Mouse (Mus musculus): ENCODE data around the gene Ncaph2. TPM values are rescaled to one million over a fixed set of nuclear protein-coding genes. Genes with fewer than 3 reads are reported as not detected.

Ncaph2 gene
- polyA plus RNA-seq, 1 experiment from 2014 or later, result 155 TPM

DNA sequence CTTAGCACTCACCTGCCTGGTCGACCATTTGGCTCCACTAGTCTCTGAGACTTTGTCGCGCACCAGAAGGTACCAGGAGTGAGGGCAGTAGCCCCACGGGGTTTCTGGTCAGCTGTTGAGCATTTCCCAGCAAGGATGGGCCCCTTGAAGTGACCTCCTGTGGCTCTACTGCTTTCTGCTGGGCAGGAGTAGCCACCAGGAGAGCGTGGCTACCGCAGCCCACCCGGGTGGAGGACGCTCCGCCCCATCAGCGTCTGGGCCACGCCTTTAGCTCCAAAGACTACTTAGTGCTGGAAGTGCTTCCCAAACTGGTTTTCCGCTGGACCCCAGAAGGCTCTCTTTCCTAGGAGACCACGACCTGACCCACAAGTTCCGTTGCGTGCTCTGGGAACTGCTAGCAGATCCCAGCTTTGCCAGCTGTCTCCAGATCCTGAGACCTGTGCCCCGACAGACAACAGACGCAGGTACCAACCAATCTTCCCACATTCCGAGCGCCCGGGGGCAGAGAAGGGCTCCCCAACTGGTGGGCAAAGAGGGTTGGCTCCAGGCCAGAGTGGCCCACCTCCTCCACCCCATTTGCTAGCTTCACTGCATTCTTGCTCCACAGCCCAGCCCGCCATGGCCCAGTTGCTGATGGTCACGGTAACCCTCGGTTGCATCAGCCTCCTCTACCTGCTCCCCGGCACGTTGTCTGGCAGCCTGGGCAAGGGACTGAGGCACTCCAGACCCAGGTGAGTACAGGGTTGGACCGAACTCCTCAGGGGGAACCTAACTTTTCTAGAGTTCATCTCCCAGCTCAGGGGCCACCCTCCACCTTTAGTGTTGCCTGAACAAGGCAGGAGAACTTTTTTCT is 32.6 kb upstream of the Ncaph2 start, which contains the start of gene Adm2:
TSS of gene Adm2 (plus strand) at position 51 of the 853 bp plus-strand sequence.
- Histone ChIP-seq H3K27ac (no peak within 1 kb of the TSS), H3K4me3 (replicated peaks) (peak within 1 kb of the TSS; percentile 32), H3K9ac (0 out of 2 replicates have a peak within 1 kb of the TSS, but pooled peaks have one; percentile 4), H3K9me3 (replicated peaks) (no peaks in the 10 kb centered on the region), H3K4me2 (peak within 1 kb of the TSS; percentile 59), H3K4me1 (peaks cover 8% of the 10 kb centered on the region), H3K36me3 (no peaks in the 10 kb centered on the region), H3K27me3 (peaks cover 17% of the 10 kb centered on the region; the same call in 1 of the 2 replicates)
- peak; percentile 53 for ATAC-seq (replicated peaks; ENCODE audit: low FRiP score)
- WGBS, result 4% methylated on average over 26 of the region's 26 CpGs

DNA sequence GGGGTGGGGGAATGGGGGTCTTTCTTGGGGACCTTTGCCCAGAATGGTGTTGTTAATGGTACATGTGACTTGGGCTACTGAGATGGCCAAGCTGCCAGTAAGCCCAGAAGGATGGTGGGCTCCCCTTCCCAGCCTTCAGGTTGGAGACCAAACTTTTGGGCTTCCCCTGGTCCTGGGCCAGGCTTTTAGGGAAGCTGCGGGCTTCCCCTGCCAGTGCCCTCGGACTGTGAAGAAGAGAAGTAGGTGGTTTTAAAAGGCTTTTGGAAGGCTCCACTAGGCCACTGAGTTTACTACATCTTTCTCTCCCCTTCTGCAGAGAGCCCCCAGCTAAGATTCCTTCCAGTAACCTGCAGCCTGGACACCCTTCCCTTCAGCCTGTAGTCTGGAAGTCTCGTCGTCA is 31.9 kb upstream of the Ncaph2 start:
- H3K4me3 ChIP-seq (replicated peaks), result no peak overlapping the region
- no peak overlapping the region for H3K27ac ChIP-seq
- no peak for ATAC-seq (replicated peaks; ENCODE audit: low FRiP score)
- no peak overlapping the region for H3K4me2 ChIP-seq
- H3K9me3 ChIP-seq (replicated peaks), result no peaks in the 10 kb centered on the region
- 78% methylated on average over 4 of the region's 4 CpGs for WGBS
- no peaks in the 10 kb centered on the region for H3K36me3 ChIP-seq
- H3K27me3 ChIP-seq, result peaks cover 17% of the 10 kb centered on the region; the same call in 1 of the 2 replicates
- H3K4me1 ChIP-seq, result peaks cover 8% of the 10 kb centered on the region
- no peak overlapping the region for H3K9ac ChIP-seq

GRCm38 (mm10) chr15:89326441-89326840 is 29.1 kb upstream of the Ncaph2 start:
- no peak overlapping the region for H3K9ac ChIP-seq
- H3K4me2 ChIP-seq, result no peak overlapping the region
- H3K4me1 ChIP-seq, result peaks cover 8% of the 10 kb centered on the region
- no peaks in the 10 kb centered on the region for H3K9me3 ChIP-seq (replicated peaks)
- no peak overlapping the region for H3K4me3 ChIP-seq (replicated peaks)
- no peak overlapping the region for H3K27ac ChIP-seq
- no peaks in the 10 kb centered on the region for H3K36me3 ChIP-seq
- WGBS, result 46% methylated on average over 5 of the region's 5 CpGs
- no peak for ATAC-seq (replicated peaks; ENCODE audit: low FRiP score)
- peaks cover 14% of the 10 kb centered on the region; the same call in 1 of the 2 replicates for H3K27me3 ChIP-seq

DNA sequence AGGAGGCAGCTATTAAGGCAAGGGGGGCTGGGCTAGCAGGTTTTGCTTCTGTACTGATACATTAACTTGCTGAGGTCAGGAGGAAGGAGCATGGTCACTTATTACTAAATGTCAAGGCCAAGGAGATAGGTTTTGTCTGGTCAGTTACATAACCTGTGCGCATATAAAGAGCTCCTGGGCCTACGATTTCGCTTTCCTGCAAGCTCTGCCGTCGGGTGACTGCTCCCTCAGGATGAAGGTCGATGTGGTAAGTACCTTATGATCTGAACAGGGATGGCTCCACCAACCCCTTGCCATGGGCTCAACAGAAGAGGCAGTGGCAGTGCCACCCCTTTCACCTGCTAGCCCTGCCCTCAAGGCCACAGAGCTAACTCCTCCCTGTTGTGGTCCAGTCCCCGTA is 21.2 kb upstream of the Ncaph2 start, which contains the start of gene Miox:
TSS of gene Miox (plus strand) at position 128 of the 400 bp plus-strand sequence.
- Histone ChIP-seq H3K9me3 (replicated peaks) (no peaks in the 10 kb centered on the region), H3K27ac (no peak within 1 kb of the TSS), H3K27me3 (no peaks in the 10 kb centered on the region), H3K9ac (no peak within 1 kb of the TSS), H3K4me2 (no peak within 1 kb of the TSS), H3K4me3 (replicated peaks) (no peak within 1 kb of the TSS), H3K36me3 (no peaks in the 10 kb centered on the region), H3K4me1 (no peaks in the 10 kb centered on the region)
- no peak for ATAC-seq (replicated peaks; ENCODE audit: low FRiP score)
- 81% methylated on average over 7 of the region's 7 CpGs for WGBS

- Histone ChIP-seq H3K27me3 (no peaks in the 10 kb centered on the region), H3K36me3 (no peaks in the 10 kb centered on the region), H3K9me3 (replicated peaks) (no peaks in the 10 kb centered on the region), H3K4me2 (no peak overlapping the region), H3K4me3 (replicated peaks) (no peak overlapping the region), H3K4me1 (no peaks in the 10 kb centered on the region), H3K27ac (no peak overlapping the region), H3K9ac (no peak overlapping the region)
- WGBS, result 79% methylated on average over 17 of the region's 17 CpGs
- no peak for ATAC-seq (replicated peaks; ENCODE audit: low FRiP score)
Measured at GRCm38 (mm10) chr15:89334774-89335537, 20.6 kb upstream of the Ncaph2 start.

- Histone ChIP-seq H3K9ac (no peak overlapping the region), H3K27ac (no peak overlapping the region), H3K36me3 (no peaks in the 10 kb centered on the region), H3K4me3 (replicated peaks) (no peak overlapping the region), H3K4me1 (no peaks in the 10 kb centered on the region), H3K27me3 (no peaks in the 10 kb centered on the region), H3K4me2 (no peak overlapping the region), H3K9me3 (replicated peaks) (no peaks in the 10 kb centered on the region)
- 85% methylated on average over 14 of the region's 14 CpGs for WGBS
- ATAC-seq (replicated peaks; ENCODE audit: low FRiP score), result no peak
Measured at GRCm38 (mm10) chr15:89336422-89336821, 19.1 kb upstream of the Ncaph2 start.

DNA sequence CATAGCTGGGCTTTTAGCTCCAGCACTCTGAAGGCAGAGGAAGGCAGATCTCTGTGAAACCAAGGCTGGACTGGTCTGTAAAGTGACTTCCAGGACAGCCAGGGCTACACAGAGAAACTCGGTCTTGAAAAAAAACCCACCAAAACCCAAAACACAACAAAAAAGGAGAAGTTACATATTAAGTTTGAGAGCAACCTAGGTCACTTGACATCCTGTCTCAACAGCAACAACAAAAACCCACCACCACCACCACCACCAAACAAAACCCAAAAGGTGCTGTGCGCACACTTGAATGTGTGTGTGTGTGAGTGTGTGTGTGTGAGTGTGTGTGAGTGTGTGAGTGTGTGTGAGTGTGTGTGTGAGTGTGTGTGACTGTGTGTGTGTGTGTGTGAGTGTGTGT is 15.8 kb upstream of the Ncaph2 start:
- H3K9me3 ChIP-seq (replicated peaks), result no peaks in the 10 kb centered on the region
- no peaks in the 10 kb centered on the region for H3K36me3 ChIP-seq
- no peak for ATAC-seq (replicated peaks; ENCODE audit: low FRiP score)

GRCm38 (mm10) chr15:89340136-89340535 is 15.4 kb upstream of the Ncaph2 start:
- ATAC-seq (replicated peaks; ENCODE audit: low FRiP score), result no peak
- Histone ChIP-seq H3K9me3 (replicated peaks) (no peaks in the 10 kb centered on the region), H3K27ac (no peak overlapping the region), H3K36me3 (no peaks in the 10 kb centered on the region), H3K4me2 (no peak overlapping the region), H3K9ac (no peak overlapping the region), H3K27me3 (no peaks in the 10 kb centered on the region), H3K4me1 (no peaks in the 10 kb centered on the region), H3K4me3 (replicated peaks) (no peak overlapping the region)
- 79% methylated on average over 3 of the region's 3 CpGs for WGBS

More for the DNA sequence above, 15.8 kb upstream of the Ncaph2 start:
- Histone ChIP-seq H3K4me2 (no peak overlapping the region), H3K4me3 (replicated peaks) (no peak overlapping the region), H3K9ac (no peak overlapping the region), H3K4me1 (no peaks in the 10 kb centered on the region), H3K27ac (no peak overlapping the region), H3K27me3 (no peaks in the 10 kb centered on the region)
- 86% methylated on average over 2 of the region's 2 CpGs for WGBS

GRCm38 (mm10) chr15:89341678-89342077 is 13.8 kb upstream of the Ncaph2 start:
- Histone ChIP-seq H3K27ac (no peak overlapping the region), H3K4me1 (no peaks in the 10 kb centered on the region), H3K36me3 (no peaks in the 10 kb centered on the region), H3K9ac (no peak overlapping the region), H3K4me2 (no peak overlapping the region), H3K4me3 (replicated peaks) (no peak overlapping the region), H3K27me3 (no peaks in the 10 kb centered on the region), H3K9me3 (replicated peaks) (no peaks in the 10 kb centered on the region)
- 54% methylated on average over 1 of the region's 1 CpGs for WGBS
- no peak for ATAC-seq (replicated peaks; ENCODE audit: low FRiP score)

DNA sequence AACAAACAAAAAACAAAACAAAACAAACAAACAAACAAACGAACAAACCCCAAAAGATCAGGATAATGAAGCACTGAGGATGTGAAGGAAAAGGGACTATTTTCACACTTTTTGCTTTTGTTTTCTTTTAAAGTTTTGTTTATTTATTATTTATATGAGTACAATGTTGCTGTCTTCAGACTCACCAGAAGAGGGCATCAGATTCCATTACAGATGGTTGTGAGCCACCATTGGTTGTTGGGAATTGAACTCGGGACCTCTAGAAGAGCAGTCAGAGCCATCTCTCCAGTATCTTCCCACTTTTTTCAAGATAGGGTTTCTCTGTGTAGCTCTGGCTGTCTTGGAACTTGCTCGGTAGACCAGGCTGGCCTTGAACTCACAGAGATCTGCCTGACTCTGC is 12.2 kb upstream of the Ncaph2 start:
- no peak for ATAC-seq (replicated peaks; ENCODE audit: low FRiP score)
- H3K4me2 ChIP-seq, result no peak overlapping the region
- no peak overlapping the region for H3K9ac ChIP-seq
- no peaks in the 10 kb centered on the region for H3K27me3 ChIP-seq
- H3K9me3 ChIP-seq (replicated peaks), result no peaks in the 10 kb centered on the region
- no peaks in the 10 kb centered on the region for H3K36me3 ChIP-seq
- no peaks in the 10 kb centered on the region for H3K4me1 ChIP-seq
- WGBS, result 83% methylated on average over 3 of the region's 3 CpGs
- H3K4me3 ChIP-seq (replicated peaks), result no peak overlapping the region
- H3K27ac ChIP-seq, result no peak overlapping the region

GRCm38 (mm10) chr15:89350447-89350846 is 5.1 kb upstream of the Ncaph2 start:
- no peaks in the 10 kb centered on the region for H3K27me3 ChIP-seq
- no peak for ATAC-seq (replicated peaks; ENCODE audit: low FRiP score)
- H3K4me1 ChIP-seq, result peaks cover 14% of the 10 kb centered on the region
- no peaks in the 10 kb centered on the region for H3K9me3 ChIP-seq (replicated peaks)
- H3K4me2 ChIP-seq, result no peak overlapping the region
- H3K4me3 ChIP-seq (replicated peaks), result no peak overlapping the region
- no peak overlapping the region for H3K27ac ChIP-seq
- peaks cover 44% of the 10 kb centered on the region for H3K36me3 ChIP-seq
- H3K9ac ChIP-seq, result no peak overlapping the region
- 76% methylated on average over 5 of the region's 5 CpGs for WGBS

GRCm38 (mm10) chr15:89351302-89351701 is 4.2 kb upstream of the Ncaph2 start:
- H3K4me3 ChIP-seq (replicated peaks), result no peak overlapping the region
- H3K4me2 ChIP-seq, result no peak overlapping the region
- WGBS, result 93% methylated on average over 15 of the region's 15 CpGs
- H3K27ac ChIP-seq, result no peak overlapping the region
- H3K36me3 ChIP-seq, result peaks cover 44% of the 10 kb centered on the region
- peaks cover 14% of the 10 kb centered on the region for H3K4me1 ChIP-seq
- H3K9ac ChIP-seq, result no peak overlapping the region
- H3K9me3 ChIP-seq (replicated peaks), result no peaks in the 10 kb centered on the region
- H3K27me3 ChIP-seq, result no peaks in the 10 kb centered on the region
- ATAC-seq (replicated peaks; ENCODE audit: low FRiP score), result no peak
